Mouse (Mus musculus): ENCODE results near the gene Agbl5.

DNA sequence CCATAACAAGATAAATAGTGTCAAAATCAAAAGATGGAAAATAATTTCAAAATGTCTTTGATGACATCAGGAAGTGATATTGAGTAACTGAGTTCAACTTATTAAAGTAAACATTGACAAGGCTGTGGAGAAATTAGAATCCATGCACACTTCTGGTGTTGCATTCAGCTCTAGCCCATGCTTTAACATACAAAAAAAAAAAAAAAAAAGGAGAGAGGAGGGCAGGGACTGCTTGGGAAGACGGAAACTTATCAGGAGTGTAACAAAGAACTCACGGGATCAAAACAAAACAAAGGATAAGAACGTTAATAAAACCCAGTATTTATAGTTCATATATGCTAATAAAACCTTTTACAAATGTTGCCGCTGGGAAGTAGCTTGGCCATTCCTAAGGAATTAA, 2.3 kb upstream of the Agbl5 start:
- TF ChIP-seq CTCF (IDR thresholded peaks at IDR 0.05; ENCODE audit: insufficient read depth, low read length) (no peak), POLR2A (IDR thresholded peaks at IDR 0.05; ENCODE audit: borderline replicate concordance, extremely low read depth, low read depth, low read length) (no peak)
